Mouse (Mus musculus) intestine, embryonic 16.5 days (tissue): ENCODE measurements around the gene Slc6a6. TPM values are rescaled to one million over a fixed set of nuclear protein-coding genes. Genes with fewer than 3 reads are reported as not detected.

Experiments used
- ATAC-seq: fragments of 200-750 bp; cut with Nextera tagmentation; 2 replicates; pipeline ENCODE4 v1.8.0; 2017; ENCODE audit warnings: moderate TSS enrichment, moderate library complexity
- H3K27ac ChIP-seq: fragments of 300-500 bp; sonication (generic); 2 replicates; pipeline ENCODE4 v1.5.1; 2014; ENCODE audit warnings: mild to moderate bottlenecking, low read length
- H3K27me3 ChIP-seq: fragments of 300-500 bp; sonication (generic); replicated peaks from 2 replicates; pipeline ENCODE4 v1.6.1; 2014; ENCODE audit warnings: low read length, control low read depth, mixed read lengths; ENCODE audit not compliant: control insufficient read depth, insufficient read depth
- H3K36me3 ChIP-seq: fragments of 300-500 bp; sonication (generic); 2 replicates; pipeline ENCODE4 v1.6.1; 2014; ENCODE audit warnings: low read length, control low read depth; ENCODE audit not compliant: control insufficient read depth, insufficient read depth
- H3K4me1 ChIP-seq: fragments of 300-500 bp; sonication (generic); 2 replicates; pipeline ENCODE4 v1.6.1; 2014; ENCODE audit warnings: low read length, control low read depth, mixed read lengths; ENCODE audit not compliant: control insufficient read depth, insufficient read depth
- H3K4me2 ChIP-seq: fragments of 300-500 bp; sonication (generic); 2 replicates; pipeline ENCODE4 v1.6.1; 2014; ENCODE audit warnings: low read depth, low read length, control low read depth
- H3K4me3 ChIP-seq: fragments of 300-500 bp; sonication (generic); 2 replicates; pipeline ENCODE4 v1.5.1; 2014; ENCODE audit warnings: mild to moderate bottlenecking, low read length
- H3K9ac ChIP-seq: fragments of 300-500 bp; sonication (generic); 2 replicates; pipeline ENCODE4 v1.6.1; 2014; ENCODE audit warnings: low read depth, low read length
- H3K9me3 ChIP-seq: fragments of 300-500 bp; sonication (generic); 2 replicates; pipeline ENCODE4 v1.6.1; 2016; ENCODE audit warnings: low read length, control low read depth; ENCODE audit not compliant: control insufficient read depth
- WGBS: fragments of 180-500 bp; shearing (Covaris S2); extraction: QIAGEN DNeasy Blood & Tissue Kit; methylation state at CpG from one replicate; pipeline ENCODE4 v1.1.7; 2014; 5-methylcytosine and 5-hydroxymethylcytosine counted together
- polyA plus RNA-seq: library from polyadenylated mRNA; unstranded; fragments of >200 nt; fragmentation: Nextera tagmentation; extraction: Ambion mirVana; gene quantifications from 2 replicates; pipeline ENCODE4 v1.2.1, GENCODE M21; 2015

Gene Slc6a6
- polyA plus RNA-seq, 1 experiment from 2014 or later, result 103 TPM

DNA sequence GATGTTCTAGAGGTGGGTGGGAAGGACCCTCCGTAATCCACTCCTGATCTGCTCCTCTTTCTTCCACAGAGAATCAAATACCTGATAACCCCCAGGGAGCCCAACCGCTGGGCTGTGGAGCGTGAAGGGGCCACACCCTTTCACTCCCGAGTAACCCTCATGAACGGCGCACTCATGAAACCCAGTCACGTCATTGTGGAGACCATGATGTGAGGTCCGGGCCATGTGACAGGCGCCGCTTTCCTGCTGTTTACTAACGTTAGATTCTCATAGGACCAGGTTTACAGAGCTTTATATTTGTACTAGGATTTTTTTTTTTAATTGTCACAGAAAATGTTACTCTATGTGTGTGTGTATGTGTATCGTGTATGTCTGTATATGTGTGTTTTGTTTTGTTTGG lies 71.0 kb downstream of the Slc6a6 start:
- Histone ChIP-seq H3K36me3 (peaks cover 6% of the 10 kb centered on the region; the same call in 1 of the 2 replicates), H3K27ac (no peak overlapping the region)
- 87% methylated on average over 12 of the region's 12 CpGs for WGBS

DNA sequence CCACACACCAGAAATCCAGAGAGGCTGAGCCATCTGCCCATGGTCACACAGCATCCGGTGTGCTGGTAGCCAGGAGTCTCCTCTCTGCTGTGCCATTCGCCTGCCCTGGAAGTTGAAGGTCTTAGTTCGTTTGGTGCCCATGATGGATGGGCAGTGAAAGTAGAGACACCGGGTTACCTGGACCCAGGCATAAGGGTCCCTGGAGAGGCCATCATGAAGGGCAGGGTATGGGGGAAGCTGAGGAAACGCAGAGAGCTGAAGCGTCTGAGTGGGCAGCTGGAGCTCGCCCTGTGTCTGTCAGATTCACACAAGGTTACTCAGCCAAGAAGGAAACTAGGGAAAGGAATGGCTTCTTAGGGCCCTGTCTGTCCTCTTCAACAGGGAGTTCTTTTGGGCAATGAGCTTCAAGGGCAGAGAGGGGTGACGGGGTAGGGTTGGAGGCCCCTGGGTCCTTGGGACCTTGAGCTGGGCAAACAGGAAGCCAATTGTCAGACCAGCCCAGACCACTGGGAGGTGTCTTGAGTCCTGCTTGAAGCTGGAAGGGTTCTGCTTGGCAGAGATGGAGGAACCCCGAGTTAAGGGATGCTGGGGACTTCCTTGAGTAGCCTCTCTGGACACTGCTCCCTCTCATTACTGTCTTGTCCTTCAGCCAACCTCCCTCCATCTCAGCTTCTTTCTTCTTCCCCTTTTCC lies 78.3 kb downstream of the Slc6a6 start:
- no peaks in the 10 kb centered on the region for H3K4me1 ChIP-seq
- peaks cover 4% of the 10 kb centered on the region; the same call in 1 of the 2 replicates for H3K36me3 ChIP-seq
- H3K9me3 ChIP-seq, result no peaks in the 10 kb centered on the region
- WGBS, result 74% methylated on average over 9 of the region's 9 CpGs
- no peak overlapping the region for H3K4me2 ChIP-seq
- no peak for ATAC-seq
- no peak overlapping the region for H3K9ac ChIP-seq
- no peaks in the 10 kb centered on the region for H3K27me3 ChIP-seq
- no peak overlapping the region for H3K4me3 ChIP-seq
- H3K27ac ChIP-seq, result no peak overlapping the region

More for the DNA sequence above, 71.0 kb downstream of the Slc6a6 start:
- H3K9me3 ChIP-seq, result no peaks in the 10 kb centered on the region
- ATAC-seq, result no peak
- no peak overlapping the region for H3K4me3 ChIP-seq
- no peak overlapping the region for H3K9ac ChIP-seq
- no peaks in the 10 kb centered on the region for H3K27me3 ChIP-seq
- H3K4me2 ChIP-seq, result no peak overlapping the region
- H3K4me1 ChIP-seq, result no peaks in the 10 kb centered on the region

DNA sequence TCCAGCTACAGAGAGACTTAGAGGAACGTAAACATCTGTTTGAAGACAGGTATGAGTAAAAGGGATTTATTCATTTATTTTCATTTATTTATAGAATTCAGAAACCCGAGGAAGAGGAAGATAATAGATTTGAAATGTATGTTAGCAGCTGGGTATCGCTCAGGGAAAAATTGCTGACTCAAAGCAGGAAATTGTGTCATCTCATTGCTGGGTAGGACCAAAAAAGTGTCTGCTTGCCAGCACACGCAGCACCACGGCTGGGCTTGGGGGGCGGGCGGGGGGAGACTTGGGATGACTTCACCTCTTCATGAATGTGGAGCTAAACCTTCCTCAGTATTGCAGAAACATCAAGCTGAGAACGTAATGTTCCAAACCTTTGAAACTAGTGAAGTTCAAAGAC lies 83.7 kb downstream of the Slc6a6 start:
- Histone ChIP-seq H3K9ac (no peak overlapping the region), H3K36me3 (no peaks in the 10 kb centered on the region), H3K4me2 (no peak overlapping the region), H3K27ac (no peak overlapping the region), H3K4me1 (no peaks in the 10 kb centered on the region), H3K4me3 (no peak overlapping the region), H3K9me3 (no peaks in the 10 kb centered on the region), H3K27me3 (no peaks in the 10 kb centered on the region)
- no peak for ATAC-seq
- 76% methylated on average over 8 of the region's 8 CpGs for WGBS

DNA sequence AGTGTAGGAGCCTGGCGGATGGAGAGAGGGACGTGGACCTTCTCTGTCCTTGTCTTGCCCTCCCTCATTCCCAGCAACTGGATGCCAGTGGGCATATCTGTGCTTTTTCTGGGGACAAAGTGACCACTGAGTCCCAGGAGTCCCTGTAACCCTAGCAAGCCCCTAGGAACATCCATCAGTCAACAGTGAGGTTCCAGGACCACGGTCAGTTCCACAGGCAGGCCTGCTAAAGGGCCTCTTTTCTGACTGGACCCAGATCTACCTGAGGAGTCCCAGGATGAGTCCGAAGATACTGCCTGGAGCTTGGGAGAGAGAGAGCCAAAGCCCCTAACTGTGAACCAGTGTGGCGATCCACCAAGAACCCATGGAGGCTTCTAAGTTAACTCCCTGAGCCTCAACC lies 90.1 kb downstream of the Slc6a6 start:
- Histone ChIP-seq H3K4me3 (no peak overlapping the region), H3K36me3 (no peaks in the 10 kb centered on the region), H3K9ac (no peak overlapping the region), H3K27ac (no peak overlapping the region), H3K27me3 (no peaks in the 10 kb centered on the region), H3K4me1 (no peaks in the 10 kb centered on the region), H3K9me3 (no peaks in the 10 kb centered on the region), H3K4me2 (no peak overlapping the region)
- no peak for ATAC-seq
- WGBS, result 63% methylated on average over 5 of the region's 5 CpGs

DNA sequence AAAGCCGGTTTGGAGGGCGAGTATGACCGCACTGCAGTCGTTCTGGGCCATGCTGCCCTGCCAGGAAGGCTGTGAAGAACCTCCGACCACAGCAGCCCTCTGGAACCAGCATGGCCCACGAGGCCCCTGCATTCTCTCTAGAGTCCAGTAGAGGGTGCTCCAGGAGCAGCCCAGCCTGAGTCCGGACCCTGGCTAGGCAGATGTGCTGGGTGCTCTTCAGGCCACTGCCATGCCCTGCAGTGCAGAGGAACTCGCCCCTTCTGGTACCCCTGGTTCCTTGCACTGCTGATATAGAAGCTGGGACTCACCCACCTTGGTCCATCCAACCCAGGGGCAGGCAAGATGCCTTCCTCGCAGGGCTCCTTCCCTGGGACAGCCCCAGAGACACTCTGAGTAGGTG lies 92.7 kb downstream of the Slc6a6 start:
- peak; percentile 73 for ATAC-seq
- no peaks in the 10 kb centered on the region for H3K27me3 ChIP-seq
- no peaks in the 10 kb centered on the region for H3K9me3 ChIP-seq
- no peak overlapping the region for H3K4me3 ChIP-seq
- no peaks in the 10 kb centered on the region for H3K4me1 ChIP-seq
- WGBS, result 14% methylated on average over 9 of the region's 9 CpGs
- H3K36me3 ChIP-seq, result no peaks in the 10 kb centered on the region
- no peak overlapping the region for H3K9ac ChIP-seq
- no peak overlapping the region for H3K4me2 ChIP-seq
- no peak overlapping the region for H3K27ac ChIP-seq

DNA sequence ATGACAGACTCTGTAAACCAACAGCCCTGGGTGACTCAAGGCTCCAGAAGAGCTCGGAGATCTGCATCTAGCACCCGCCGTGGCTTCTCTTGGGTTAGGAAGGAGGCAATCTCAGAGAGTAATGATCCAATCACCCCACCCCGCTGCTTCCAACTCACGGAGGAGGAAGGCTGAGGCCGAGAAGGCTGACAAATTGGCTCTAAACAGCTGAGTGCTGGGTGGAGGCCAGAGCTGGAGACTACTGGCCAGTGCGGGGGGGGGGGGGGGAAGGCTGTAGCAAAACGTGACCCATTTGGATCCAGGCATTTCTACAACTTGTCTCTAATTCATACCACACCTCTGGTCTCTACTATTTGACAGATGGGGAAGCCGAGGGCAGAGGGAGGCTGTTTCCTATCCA lies 95.4 kb downstream of the Slc6a6 start:
- no peak for ATAC-seq
- H3K9ac ChIP-seq, result no peak overlapping the region
- WGBS, result 64% methylated on average over 9 of the region's 9 CpGs
- H3K4me1 ChIP-seq, result no peaks in the 10 kb centered on the region
- H3K27ac ChIP-seq, result no peak overlapping the region
- H3K27me3 ChIP-seq, result no peaks in the 10 kb centered on the region
- H3K4me3 ChIP-seq, result no peak overlapping the region
- H3K4me2 ChIP-seq, result no peak overlapping the region
- no peaks in the 10 kb centered on the region for H3K9me3 ChIP-seq
- H3K36me3 ChIP-seq, result no peaks in the 10 kb centered on the region

DNA sequence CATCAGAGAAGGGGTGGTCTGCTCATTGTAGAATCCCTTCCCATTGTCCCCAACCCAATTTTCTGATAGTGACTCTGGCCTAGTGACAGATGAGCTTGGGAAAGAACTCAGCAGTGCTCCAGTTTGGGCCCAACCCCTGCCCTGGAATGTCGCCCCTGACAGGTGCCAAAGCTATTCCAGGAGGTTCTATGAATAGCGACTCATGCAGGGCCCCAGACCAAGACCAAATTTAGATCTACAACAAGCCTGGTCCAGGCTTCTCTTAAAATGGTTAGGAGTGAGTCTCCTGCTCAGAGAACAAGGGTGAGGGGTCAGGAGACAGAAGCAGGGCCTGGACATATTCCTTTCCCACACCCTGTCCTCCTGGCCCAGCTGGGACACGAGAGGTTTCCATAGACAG lies 101.2 kb downstream of the Slc6a6 start:
- ATAC-seq, result no peak
- Histone ChIP-seq H3K9me3 (no peaks in the 10 kb centered on the region), H3K4me3 (no peak overlapping the region), H3K4me1 (no peaks in the 10 kb centered on the region), H3K36me3 (no peaks in the 10 kb centered on the region), H3K9ac (no peak overlapping the region), H3K4me2 (no peak overlapping the region), H3K27ac (no peak overlapping the region), H3K27me3 (no peaks in the 10 kb centered on the region)
- WGBS, result 78% methylated on average over 3 of the region's 3 CpGs

DNA sequence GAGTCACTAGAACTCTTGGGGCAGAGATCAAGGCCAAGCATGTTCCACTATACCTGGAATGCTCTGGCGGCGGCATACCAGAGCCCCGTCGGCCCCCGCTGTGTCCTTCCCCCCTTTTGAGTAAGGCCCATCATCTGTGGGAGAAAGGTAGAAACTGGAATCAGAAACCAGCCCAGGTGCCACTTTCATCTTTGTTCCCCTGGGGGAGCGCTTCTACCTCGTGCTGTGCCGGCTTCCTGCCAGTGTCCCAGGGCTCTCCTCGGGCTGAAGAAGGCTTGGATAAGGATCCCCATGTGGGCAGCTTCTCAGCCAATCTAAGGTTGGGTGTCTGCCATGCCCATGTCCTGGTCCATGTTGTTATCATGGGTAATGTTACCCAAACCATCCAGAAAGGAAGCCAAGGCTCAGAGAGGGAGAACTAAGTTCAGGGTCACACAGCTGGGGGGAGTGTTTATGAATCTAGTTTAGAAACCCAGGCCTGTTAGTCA lies 104.5 kb downstream of the Slc6a6 start:
- 85% methylated on average over 9 of the region's 9 CpGs for WGBS
- Histone ChIP-seq H3K4me2 (no peak overlapping the region), H3K4me3 (no peak overlapping the region), H3K27ac (no peak overlapping the region), H3K9me3 (no peaks in the 10 kb centered on the region), H3K36me3 (no peaks in the 10 kb centered on the region), H3K4me1 (no peaks in the 10 kb centered on the region), H3K27me3 (no peaks in the 10 kb centered on the region), H3K9ac (no peak overlapping the region)
- ATAC-seq, result no peak

DNA sequence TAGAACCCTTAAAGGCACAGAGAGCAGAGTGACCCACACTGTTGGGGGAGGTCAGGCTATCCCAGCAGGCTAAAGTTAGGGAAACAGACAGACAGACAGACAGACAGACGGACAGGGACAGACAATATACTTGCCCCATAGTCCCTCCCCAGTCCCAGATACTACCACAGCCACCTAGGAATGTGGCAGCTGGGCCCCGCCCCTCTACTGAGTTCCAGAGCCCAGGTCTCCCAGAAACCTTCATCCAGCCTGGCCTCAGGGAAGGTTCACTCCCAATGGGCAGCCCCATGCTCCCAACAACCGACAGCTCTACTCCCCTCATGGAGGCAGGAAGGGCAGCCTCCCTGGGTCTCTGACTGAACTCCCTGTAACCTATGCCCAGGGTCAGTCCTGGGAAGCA lies 111.8 kb downstream of the Slc6a6 start:
- Histone ChIP-seq H3K9me3 (no peaks in the 10 kb centered on the region), H3K4me2 (peak overlapping the region; percentile 39), H3K4me1 (peaks cover 9% of the 10 kb centered on the region), H3K36me3 (no peaks in the 10 kb centered on the region), H3K27ac (no peak overlapping the region), H3K4me3 (peak overlapping the region; percentile 18), H3K27me3 (no peaks in the 10 kb centered on the region), H3K9ac (no peak overlapping the region)
- ATAC-seq, result peak; percentile 81
- WGBS, result 49% methylated on average over 3 of the region's 3 CpGs

DNA sequence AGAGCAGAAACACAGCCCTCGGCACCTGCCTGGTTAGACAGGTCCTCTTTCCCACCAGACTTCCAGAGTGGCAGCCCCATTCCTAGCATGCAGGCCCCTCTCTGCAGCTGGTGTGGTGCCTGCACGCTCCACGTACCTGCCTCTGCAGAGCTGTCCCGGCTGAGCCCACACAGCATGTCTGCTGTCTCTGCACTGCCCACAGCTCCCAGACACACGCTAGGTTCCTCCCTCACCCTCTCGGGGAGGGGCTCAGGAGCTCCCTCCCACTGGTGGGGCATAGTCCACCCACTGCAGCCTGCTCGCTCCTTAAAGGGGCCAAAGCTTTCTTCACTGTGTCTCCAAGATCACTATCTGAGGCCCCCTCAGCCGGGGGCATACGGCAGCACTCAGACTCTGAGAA lies 112.2 kb downstream of the Slc6a6 start:
- Histone ChIP-seq H3K27ac (no peak overlapping the region), H3K36me3 (no peaks in the 10 kb centered on the region), H3K9me3 (no peaks in the 10 kb centered on the region), H3K4me2 (peak overlapping the region; percentile 39), H3K4me1 (peaks cover 9% of the 10 kb centered on the region), H3K4me3 (peak overlapping the region; percentile 18), H3K9ac (no peak overlapping the region; the same call in 1 of the 2 replicates), H3K27me3 (no peaks in the 10 kb centered on the region)
- peak; percentile 90 for ATAC-seq
- 33% methylated on average over 9 of the region's 9 CpGs for WGBS
